Mouse (Mus musculus): ENCODE results near the gene Erbb4. TPM values are rescaled to one million over a fixed set of nuclear protein-coding genes. Genes with fewer than 3 reads are reported as not detected.

Gene Erbb4
- polyA plus RNA-seq, 1 experiment: not detected

DNA sequence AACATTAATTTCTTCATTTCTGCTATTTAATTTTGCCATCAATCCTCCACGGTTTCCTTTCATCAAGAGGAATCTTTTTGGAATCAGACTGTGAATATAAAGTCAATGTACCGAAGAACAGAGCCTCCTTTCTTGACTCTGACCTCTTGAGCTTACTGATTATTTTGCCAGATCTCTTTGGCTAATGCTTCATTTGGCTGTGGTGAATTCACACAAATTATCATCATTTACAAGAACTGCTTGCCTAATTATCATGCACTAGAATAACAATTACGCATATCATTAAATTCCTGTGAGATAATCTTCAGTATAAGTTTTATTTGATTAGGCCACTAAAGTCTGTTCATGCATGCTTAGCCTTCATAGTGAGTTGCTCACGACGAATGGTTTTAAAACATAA is 345.4 kb downstream of the Erbb4 start:
- Histone ChIP-seq H3K4me1 (ENCODE audit: control insufficient read depth, insufficient read depth, insufficient read length, low read length) (no peaks in the 10 kb centered on the region), H3K27me3 (ENCODE audit: control insufficient read depth, insufficient read depth, low read length) (no peaks in the 10 kb centered on the region), H3K4me3 (ENCODE audit: low read depth, low read length) (no peak overlapping the region), H3K27ac (ENCODE audit: insufficient read depth, low read depth, low read length) (no peak overlapping the region), H3K36me3 (ENCODE audit: control insufficient read depth, insufficient read depth, low read length) (no peaks in the 10 kb centered on the region)
- TF ChIP-seq CTCF (IDR thresholded peaks at IDR 0.05; ENCODE audit: extremely low read depth, insufficient read length, insufficient replicate concordance, low read depth, low read length) (no peak), POLR2A (IDR thresholded peaks at IDR 0.05; ENCODE audit: low read depth, low read length) (no peak)
- WGBS: 82% methylated on average over 5 of the region's 5 CpGs

DNA sequence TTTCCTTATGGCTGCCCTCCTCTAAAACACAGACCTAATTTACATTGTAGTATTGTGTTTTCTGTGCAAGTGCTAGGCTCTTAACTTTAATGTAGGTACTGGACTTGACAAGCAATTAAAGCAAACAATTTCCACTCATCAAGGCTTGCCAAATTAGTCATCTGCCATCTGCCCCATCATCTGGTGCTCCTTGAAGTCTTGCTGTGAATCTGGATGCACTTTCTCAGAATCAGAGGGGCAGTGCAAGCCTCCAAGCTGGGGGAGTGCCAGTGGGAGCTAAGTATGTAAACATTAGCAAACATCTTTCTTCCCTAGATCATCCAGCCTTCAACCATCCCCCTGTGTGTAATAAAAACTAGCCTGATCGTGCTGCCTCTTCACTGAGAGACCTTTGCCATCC is 358.9 kb downstream of the Erbb4 start:
- no peaks in the 10 kb centered on the region for H3K27me3 ChIP-seq (ENCODE audit: control insufficient read depth, insufficient read depth, low read length)
- no peak overlapping the region for H3K4me3 ChIP-seq (ENCODE audit: low read depth, low read length)
- WGBS: 16% methylated on average over 1 of the region's 1 CpGs
- no peak overlapping the region for H3K27ac ChIP-seq (ENCODE audit: insufficient read depth, low read depth, low read length)
- H3K36me3 ChIP-seq (ENCODE audit: control insufficient read depth, insufficient read depth, low read length): no peaks in the 10 kb centered on the region
- TF ChIP-seq POLR2A (IDR thresholded peaks at IDR 0.05; ENCODE audit: low read depth, low read length) (no peak), CTCF (IDR thresholded peaks at IDR 0.05; ENCODE audit: extremely low read depth, insufficient read length, insufficient replicate concordance, low read depth, low read length) (no peak)
- no peaks in the 10 kb centered on the region for H3K4me1 ChIP-seq (ENCODE audit: control insufficient read depth, insufficient read depth, insufficient read length, low read length)

DNA sequence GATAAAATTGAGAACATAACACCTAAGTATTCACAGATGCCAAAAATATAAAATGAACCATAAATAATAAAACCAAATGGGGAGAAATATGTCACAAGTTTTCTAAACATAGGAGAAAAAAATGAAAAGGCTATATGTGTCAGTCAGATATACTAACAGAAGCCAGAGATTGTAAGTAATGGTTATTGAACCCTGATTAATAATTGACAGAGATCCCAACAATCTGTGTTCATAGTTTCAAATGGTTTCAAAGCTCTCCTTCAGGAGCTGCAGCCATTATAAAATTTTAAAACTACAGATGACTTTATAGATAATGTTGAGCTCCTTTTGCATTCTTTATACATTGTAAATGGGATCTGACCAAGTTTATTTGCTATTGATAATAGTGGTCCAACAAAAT is 426.4 kb downstream of the Erbb4 start:
- TF ChIP-seq POLR2A (IDR thresholded peaks at IDR 0.05; ENCODE audit: low read depth, low read length) (no peak), CTCF (IDR thresholded peaks at IDR 0.05; ENCODE audit: extremely low read depth, insufficient read length, insufficient replicate concordance, low read depth, low read length) (no peak)
- no peak overlapping the region for H3K27ac ChIP-seq (ENCODE audit: insufficient read depth, low read depth, low read length)
- H3K36me3 ChIP-seq (ENCODE audit: control insufficient read depth, insufficient read depth, low read length): no peaks in the 10 kb centered on the region
- H3K4me1 ChIP-seq (ENCODE audit: control insufficient read depth, insufficient read depth, insufficient read length, low read length): no peaks in the 10 kb centered on the region
- no peak overlapping the region for H3K4me3 ChIP-seq (ENCODE audit: low read depth, low read length)
- H3K27me3 ChIP-seq (ENCODE audit: control insufficient read depth, insufficient read depth, low read length): no peaks in the 10 kb centered on the region

DNA sequence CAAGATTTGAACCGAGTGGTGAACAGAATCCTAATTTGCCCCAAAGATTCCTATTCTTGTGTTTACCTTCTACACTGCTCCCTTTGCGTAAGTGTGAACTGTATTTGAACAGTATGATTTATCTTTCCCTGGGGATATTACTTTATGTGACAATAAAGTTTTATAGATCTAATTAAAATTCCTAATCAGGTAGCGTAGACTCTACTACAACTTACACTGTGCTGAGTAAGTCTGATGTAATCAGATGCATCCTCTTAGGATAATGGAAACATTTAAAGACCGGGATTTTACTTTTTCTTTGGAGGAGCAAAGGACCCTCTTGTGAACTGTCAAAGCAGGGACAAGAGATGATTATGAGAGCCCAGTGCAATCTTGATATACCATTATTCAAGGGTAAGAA is 433.2 kb downstream of the Erbb4 start:
- H3K27ac ChIP-seq (ENCODE audit: insufficient read depth, low read depth, low read length): no peak overlapping the region
- TF ChIP-seq CTCF (IDR thresholded peaks at IDR 0.05; ENCODE audit: extremely low read depth, insufficient read length, insufficient replicate concordance, low read depth, low read length): no peak
- no peak for TF ChIP-seq POLR2A (IDR thresholded peaks at IDR 0.05; ENCODE audit: low read depth, low read length)
- H3K4me1 ChIP-seq (ENCODE audit: control insufficient read depth, insufficient read depth, insufficient read length, low read length): no peaks in the 10 kb centered on the region
- no peak overlapping the region for H3K4me3 ChIP-seq (ENCODE audit: low read depth, low read length)
- no peaks in the 10 kb centered on the region for H3K27me3 ChIP-seq (ENCODE audit: control insufficient read depth, insufficient read depth, low read length)
- no peaks in the 10 kb centered on the region for H3K36me3 ChIP-seq (ENCODE audit: control insufficient read depth, insufficient read depth, low read length)
- 38% methylated on average over 4 of the region's 4 CpGs for WGBS

DNA sequence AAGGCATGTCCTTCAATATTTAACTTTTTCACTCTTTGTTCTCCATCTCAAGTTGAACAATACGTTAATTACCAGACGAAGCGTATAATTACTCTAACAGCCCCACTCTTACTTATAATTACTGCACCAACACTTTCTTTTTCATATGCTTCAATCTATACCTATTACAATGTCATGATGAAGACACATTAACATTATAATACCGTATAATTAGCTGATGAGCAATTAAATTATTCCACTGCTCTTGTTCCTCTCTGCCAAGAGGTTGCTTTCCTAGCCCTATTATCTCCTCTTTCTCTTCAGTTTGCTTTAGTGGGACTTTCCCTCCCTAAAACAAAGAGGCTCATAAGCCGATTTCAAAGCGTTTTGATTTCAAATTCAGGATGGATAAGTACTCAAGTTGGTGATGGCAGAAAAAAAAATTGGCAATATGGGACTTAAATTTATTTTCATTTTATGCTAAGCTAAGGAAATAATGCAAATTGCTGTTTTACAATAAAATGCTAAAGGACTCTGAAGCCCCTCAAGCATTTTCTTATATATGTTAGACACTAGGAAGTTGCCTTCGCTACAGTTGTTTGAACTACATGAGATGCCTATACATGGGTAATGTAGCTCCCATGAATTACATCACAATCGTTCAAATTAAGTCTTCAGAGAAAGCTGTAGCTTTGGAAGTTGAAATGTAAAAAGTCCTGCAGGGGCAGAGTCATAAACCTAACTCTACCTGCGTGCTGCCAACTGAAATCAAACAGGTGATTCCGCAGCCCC is 440.8 kb downstream of the Erbb4 start:
- 83% methylated on average over 10 of the region's 10 CpGs for WGBS
- no peak overlapping the region for H3K27ac ChIP-seq (ENCODE audit: insufficient read depth, low read depth, low read length)
- H3K27me3 ChIP-seq (ENCODE audit: control insufficient read depth, insufficient read depth, low read length): no peaks in the 10 kb centered on the region
- H3K4me3 ChIP-seq (ENCODE audit: low read depth, low read length): no peak overlapping the region
- no peaks in the 10 kb centered on the region for H3K4me1 ChIP-seq (ENCODE audit: control insufficient read depth, insufficient read depth, insufficient read length, low read length)
- H3K36me3 ChIP-seq (ENCODE audit: control insufficient read depth, insufficient read depth, low read length): no peaks in the 10 kb centered on the region
- no peak for TF ChIP-seq POLR2A (IDR thresholded peaks at IDR 0.05; ENCODE audit: low read depth, low read length)
- no peak for TF ChIP-seq CTCF (IDR thresholded peaks at IDR 0.05; ENCODE audit: extremely low read depth, insufficient read length, insufficient replicate concordance, low read depth, low read length)

DNA sequence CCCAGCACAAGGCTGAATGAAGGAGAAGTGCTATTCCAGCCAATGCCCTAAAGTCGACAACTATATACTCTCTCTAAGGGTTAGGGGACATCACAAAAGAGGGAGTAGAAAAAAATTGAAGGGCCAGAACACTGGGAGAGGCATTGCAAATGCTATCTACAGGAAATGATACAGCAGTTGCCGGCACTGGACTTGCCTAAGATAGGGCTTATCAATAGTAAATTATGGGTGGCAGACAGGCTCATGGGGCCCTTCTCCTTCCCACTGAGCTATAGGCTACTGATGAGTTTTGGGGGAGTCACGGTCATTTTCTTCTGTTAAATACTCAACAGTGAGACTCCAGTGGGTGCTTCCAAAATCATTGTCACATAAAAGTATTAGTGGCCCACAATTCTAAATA is 517.4 kb downstream of the Erbb4 start:
- 64% methylated on average over 3 of the region's 3 CpGs for WGBS
- TF ChIP-seq CTCF (IDR thresholded peaks at IDR 0.05; ENCODE audit: extremely low read depth, insufficient read length, insufficient replicate concordance, low read depth, low read length) (no peak), POLR2A (IDR thresholded peaks at IDR 0.05; ENCODE audit: low read depth, low read length) (no peak)
- H3K27ac ChIP-seq (ENCODE audit: insufficient read depth, low read depth, low read length): no peak overlapping the region
- no peaks in the 10 kb centered on the region for H3K4me1 ChIP-seq (ENCODE audit: control insufficient read depth, insufficient read depth, insufficient read length, low read length)
- H3K4me3 ChIP-seq (ENCODE audit: low read depth, low read length): no peak overlapping the region
- no peaks in the 10 kb centered on the region for H3K36me3 ChIP-seq (ENCODE audit: control insufficient read depth, insufficient read depth, low read length)
- H3K27me3 ChIP-seq (ENCODE audit: control insufficient read depth, insufficient read depth, low read length): no peaks in the 10 kb centered on the region

DNA sequence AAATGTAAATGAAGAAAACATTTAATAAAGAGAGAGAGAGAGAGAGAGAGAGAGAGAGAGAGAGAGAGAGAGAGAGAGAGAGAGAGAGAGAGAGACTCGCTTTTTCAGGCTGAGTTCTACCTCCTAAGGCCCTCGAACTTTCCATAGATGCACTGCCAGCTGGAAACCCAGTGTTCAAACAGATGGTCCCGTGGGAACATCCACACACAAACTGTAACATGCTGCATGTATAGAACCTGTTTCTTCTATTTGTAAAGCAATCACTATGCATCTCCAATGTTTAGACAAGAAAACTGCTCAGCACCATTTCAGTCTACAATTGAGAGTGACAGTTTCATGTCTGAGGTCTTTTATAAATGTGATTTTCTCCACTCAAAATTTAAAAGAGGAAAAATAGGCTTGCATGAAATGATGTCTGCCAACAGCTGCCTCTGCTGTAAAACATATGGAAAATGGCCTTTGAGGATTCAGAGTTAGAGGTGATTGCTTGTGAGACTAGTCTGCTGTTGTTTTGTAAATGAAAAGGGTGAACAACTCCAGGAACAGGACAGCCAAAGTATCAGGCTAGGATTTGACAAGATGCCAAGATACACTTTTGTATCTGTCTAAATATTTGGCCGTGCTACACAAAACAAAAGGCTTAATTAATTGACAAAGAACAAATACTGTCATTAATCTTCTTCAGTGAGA is 533.9 kb downstream of the Erbb4 start:
- Histone ChIP-seq H3K36me3 (ENCODE audit: control insufficient read depth, insufficient read depth, low read length) (no peaks in the 10 kb centered on the region), H3K4me3 (ENCODE audit: low read depth, low read length) (no peak overlapping the region), H3K27me3 (ENCODE audit: control insufficient read depth, insufficient read depth, low read length) (no peaks in the 10 kb centered on the region), H3K4me1 (ENCODE audit: control insufficient read depth, insufficient read depth, insufficient read length, low read length) (no peaks in the 10 kb centered on the region), H3K27ac (ENCODE audit: insufficient read depth, low read depth, low read length) (no peak overlapping the region)
- TF ChIP-seq CTCF (IDR thresholded peaks at IDR 0.05; ENCODE audit: extremely low read depth, insufficient read length, insufficient replicate concordance, low read depth, low read length): no peak
- WGBS: 62% methylated on average over 4 of the region's 4 CpGs

Measured in small intestine, adult 2 months (tissue).